Mouse (Mus musculus) left cerebral cortex, adult 6 months (tissue): ENCODE measurements around the gene Pcgf3. TPM values are rescaled to one million over a fixed set of nuclear protein-coding genes. Genes with fewer than 3 reads are reported as not detected.

ENCODE experiments used
- long read RNA-seq, 2 experiments: library from polyadenylated mRNA; unstranded; transcript quantifications; one replicate each; pipeline ENCODE4 v2.0.0; 2019 to 2020
- polyA plus RNA-seq: library from polyadenylated mRNA; unstranded; fragments of <200 nt; fragmentation: Nextera tagmentation; gene quantifications from 2 replicates; pipeline ENCODE4 v1.2.3, GENCODE M21; 2021

Gene Pcgf3
- 4.8 and 14.2 TPM in 2 replicates for polyA plus RNA-seq
- long read RNA-seq, experiment 1, full-length matches to known transcripts: 27 of 49 reads
- long read RNA-seq, experiment 1, partial matches to known transcripts: 16 of 49 reads
- long read RNA-seq, experiment 1, other reads (novel, unspliced or antisense): 6 of 49 reads
- long read RNA-seq, experiment 2, partial matches to known transcripts: 1 of 8 reads
- long read RNA-seq, experiment 2, other reads (novel, unspliced or antisense): 7 of 8 reads

GRCm38 (mm10) chr5:108461082-108462065 is at the start of gene Pcgf3:
Gene Pcgf3 (plus strand): TSS chr5:108461232.

GRCm38 (mm10) chr5:108433804-108434587 is 27.0 kb upstream of the Pcgf3 start, which contains the start of gene Atp5k:
Gene Atp5k (minus strand): TSS chr5:108434448.

DNA sequence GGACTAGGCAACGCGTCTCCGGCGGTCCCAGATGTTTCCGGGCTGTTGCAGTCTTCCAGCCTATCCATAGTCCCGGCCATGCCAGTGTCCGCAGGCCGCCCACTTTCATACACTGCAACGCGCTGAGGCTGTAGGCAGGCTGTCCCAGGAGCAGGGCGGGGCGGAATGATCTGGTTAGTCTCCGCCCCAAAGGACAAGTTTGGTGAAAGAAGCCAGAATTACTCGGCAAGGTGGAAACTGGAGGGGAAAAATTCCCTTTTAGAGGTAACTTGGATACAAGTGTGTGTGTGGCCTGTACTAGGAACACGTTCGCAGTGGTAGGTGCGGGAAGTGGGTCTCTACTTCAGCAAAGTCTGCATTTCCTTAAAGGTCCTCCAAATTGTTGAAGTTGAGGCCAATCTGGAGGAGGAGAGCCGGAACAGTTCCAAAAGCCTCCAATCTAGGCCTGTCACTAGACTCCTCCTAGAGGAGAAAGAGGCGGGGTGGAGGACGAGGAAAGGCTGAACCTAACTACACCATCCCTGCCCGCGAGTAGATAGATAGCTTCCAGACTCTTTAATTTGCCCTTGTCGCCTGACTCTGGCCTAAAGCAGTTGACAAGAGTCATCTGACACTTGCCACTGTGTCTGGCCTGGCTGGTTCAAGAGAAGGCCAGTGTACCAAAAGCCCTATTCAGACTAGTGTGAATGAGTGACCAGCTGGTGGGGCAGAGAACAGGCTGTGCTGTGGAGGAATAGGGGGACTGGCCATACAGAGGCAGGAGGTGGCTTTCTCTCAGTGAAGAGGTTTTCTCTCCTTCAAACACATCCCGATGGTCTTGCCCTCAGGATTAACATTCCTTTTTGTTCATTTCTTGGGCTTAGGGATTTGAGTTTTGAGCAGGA is 12.0 kb upstream of the Pcgf3 start, which contains the start of gene Mfsd7a:
TSS of gene Mfsd7a (minus strand) at position 107 of the 884 bp plus-strand sequence.

DNA sequence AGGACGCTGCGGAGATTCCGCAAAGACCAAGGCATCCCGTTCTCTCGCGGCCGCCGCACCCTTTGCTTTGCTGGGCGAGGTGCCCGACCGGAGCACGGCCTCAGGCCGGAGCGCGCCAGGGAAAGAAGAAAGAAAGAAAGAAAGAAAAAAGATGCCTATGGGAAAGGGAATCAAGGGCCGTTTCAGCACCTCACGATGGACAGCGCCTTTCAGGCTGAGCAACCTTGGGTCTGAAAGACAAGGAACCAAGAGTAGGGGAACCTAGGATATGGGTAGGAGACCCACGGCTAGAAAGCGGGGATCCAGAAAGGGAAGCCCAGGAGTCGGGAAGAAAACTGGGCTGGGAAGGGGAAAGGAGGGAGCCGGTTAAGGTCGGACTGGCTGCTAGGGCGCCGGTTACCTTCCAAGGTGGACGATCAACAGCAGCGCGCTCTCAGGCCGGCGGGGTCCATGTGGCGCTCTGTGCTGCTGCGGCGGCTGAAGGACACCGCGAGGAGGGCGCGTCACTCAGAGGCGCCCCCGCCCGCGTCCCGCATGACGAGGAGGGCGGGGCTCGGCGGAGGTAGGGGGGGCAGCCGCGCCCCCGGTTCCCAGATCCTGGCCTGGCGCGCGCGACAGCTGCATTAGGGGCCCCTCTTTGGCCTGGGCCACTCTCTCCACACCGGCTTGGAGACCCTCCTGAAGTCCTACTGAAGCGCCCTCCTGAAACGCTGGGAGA is 88.6 kb downstream of the Pcgf3 start, which contains the start of gene Cplx1:
TSS of gene Cplx1 (minus strand) at position 536 of the 718 bp plus-strand sequence.

Other genes with a start within 250 kb of the Pcgf3 start
- 15.8 and 17.7 TPM in 2 replicates for gene Dr1, start 192.3 kb upstream of the Pcgf3 start, polyA plus RNA-seq
- gene Pigg, start 148.6 kb upstream of the Pcgf3 start, polyA plus RNA-seq: 4.4 and 5.0 TPM in 2 replicates
- gene Gm42517, start 93.3 kb upstream of the Pcgf3 start, polyA plus RNA-seq: 4.2 and 37.4 TPM in 2 replicates
- gene Pde6b, start 72.8 kb upstream of the Pcgf3 start, polyA plus RNA-seq: 0.04 TPM in 1 of 2 replicates, not detected in the other
- gene Atp5k, start 26.8 kb upstream of the Pcgf3 start, polyA plus RNA-seq: 1,757 and 2,023 TPM in 2 replicates
- gene Mfsd7a, start 12.3 kb upstream of the Pcgf3 start, polyA plus RNA-seq: 0.15 and 0.31 TPM in 2 replicates
- 245 and 495 TPM in 2 replicates for gene Cplx1, start 88.8 kb downstream of the Pcgf3 start, polyA plus RNA-seq
- 28.3 and 58.4 TPM in 2 replicates for gene Gak, start 168.5 kb downstream of the Pcgf3 start, polyA plus RNA-seq
- 39.3 and 41.3 TPM in 2 replicates for gene Tmem175, start 168.5 kb downstream of the Pcgf3 start, polyA plus RNA-seq
- gene Idua, start 199.1 kb downstream of the Pcgf3 start, polyA plus RNA-seq: 9.7 and 10.1 TPM in 2 replicates
- 4.0 and 4.8 TPM in 2 replicates for gene Dgkq, start 208.4 kb downstream of the Pcgf3 start, polyA plus RNA-seq
- gene Slc26a1, start 214.3 kb downstream of the Pcgf3 start, polyA plus RNA-seq: 0.74 and 0.97 TPM in 2 replicates
- gene Fgfrl1, start 231.2 kb downstream of the Pcgf3 start, polyA plus RNA-seq: 3.9 and 4.5 TPM in 2 replicates